Mouse (Mus musculus) erythroblast, embryonic 14.5 days (primary cell): ENCODE measurements around the gene Dock1. TPM values are rescaled to one million over a fixed set of nuclear protein-coding genes. Genes with fewer than 3 reads are reported as not detected.

Source experiments
- H3K27me3 ChIP-seq: 2 replicates; pipeline ENCODE4 v1.6.1; 2012; ENCODE audit warnings: inconsistent platforms; ENCODE audit not compliant: control insufficient read depth
- H3K36me3 ChIP-seq: 2 replicates; pipeline ENCODE4 v1.6.1; 2012; ENCODE audit warnings: mild to moderate bottlenecking, inconsistent platforms; ENCODE audit not compliant: control insufficient read depth
- H3K4me1 ChIP-seq: 2 replicates; pipeline ENCODE4 v1.6.1; 2012; ENCODE audit warnings: inconsistent platforms; ENCODE audit not compliant: control insufficient read depth
- H3K4me3 ChIP-seq: replicated peaks from 2 replicates; pipeline ENCODE3; 2012; ENCODE audit warnings: moderate library complexity, mild to moderate bottlenecking, inconsistent platforms
- H3K9me3 ChIP-seq: 2 replicates; pipeline ENCODE4 v1.6.1; 2012; ENCODE audit warnings: low read length, inconsistent platforms, mixed read lengths; ENCODE audit not compliant: control insufficient read depth
- GATA1 ChIP-seq: IDR thresholded peaks from 2 replicates; pipeline ENCODE4 v1.6.1; 2012; ENCODE audit warnings: low read length, inconsistent platforms, mixed read lengths
- TAL1 ChIP-seq: IDR thresholded peaks from 3 replicates; pipeline ENCODE4 v1.6.1; 2012; ENCODE audit warnings: low read length, inconsistent platforms, mixed read lengths
- polyA plus RNA-seq: library from polyadenylated mRNA; stranded (reverse); fragments of >175 nt; gene quantifications from 2 replicates; pipeline ENCODE4 v1.2.3, GENCODE M21; 2012

Dock1 gene
- polyA plus RNA-seq, 1 experiment: not detected

DNA sequence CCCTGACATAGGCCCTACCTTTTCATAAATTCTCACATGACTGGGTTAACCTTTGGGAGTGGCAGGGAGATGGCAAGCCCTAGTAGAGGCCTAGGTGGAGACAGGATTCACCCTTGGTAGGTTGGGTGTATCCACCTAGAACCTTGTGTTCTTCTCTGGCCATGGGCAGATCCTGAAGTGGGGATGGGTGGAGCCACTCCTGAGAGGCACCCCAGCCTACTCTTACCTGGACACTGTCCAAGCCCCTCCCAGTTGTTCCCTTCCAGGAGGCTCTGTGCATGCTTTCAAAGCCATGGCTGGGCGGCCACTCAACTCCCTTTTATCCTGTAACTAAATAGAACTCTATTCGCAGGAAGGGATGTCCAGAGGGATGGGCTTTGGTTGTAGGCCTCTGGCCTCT, 33.2 kb downstream of the Dock1 start:
- Histone ChIP-seq H3K27me3 (no peaks in the 10 kb centered on the region), H3K4me3 (no peak overlapping the region), H3K9me3 (no peaks in the 10 kb centered on the region), H3K36me3 (no peaks in the 10 kb centered on the region), H3K4me1 (no peaks in the 10 kb centered on the region)
- no peak for TF ChIP-seq GATA1
- TF ChIP-seq TAL1: no peak

- no peak for TF ChIP-seq TAL1
- TF ChIP-seq GATA1: no peak
These were observed 38.9 kb downstream of the Dock1 start for GRCm38 (mm10) chr7:134709226-134709853.

DNA sequence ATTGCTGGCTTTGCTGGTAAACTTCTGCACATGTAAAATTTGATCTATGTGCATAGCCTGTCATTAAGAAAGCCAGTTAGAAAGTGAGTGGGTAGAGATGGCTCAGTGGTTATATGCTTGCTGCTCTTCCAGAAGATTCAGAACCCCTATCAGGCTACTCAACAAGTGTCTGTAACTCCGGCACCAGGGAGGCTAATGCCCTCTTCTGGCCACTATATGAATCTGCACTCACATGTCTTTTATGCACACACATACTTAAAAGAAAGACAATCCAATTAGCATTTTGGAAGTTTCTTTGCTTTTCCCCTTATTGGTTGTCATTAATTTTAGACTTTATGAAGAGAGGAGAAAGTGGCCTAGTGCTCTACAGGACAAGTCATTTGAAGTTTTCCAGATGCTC, 41.1 kb downstream of the Dock1 start:
- Histone ChIP-seq H3K4me1 (no peaks in the 10 kb centered on the region), H3K9me3 (no peaks in the 10 kb centered on the region), H3K27me3 (no peaks in the 10 kb centered on the region), H3K36me3 (no peaks in the 10 kb centered on the region), H3K4me3 (no peak overlapping the region)
- TF ChIP-seq GATA1 (no peak), TAL1 (no peak)

More at GRCm38 (mm10) chr7:134709226-134709853, 38.9 kb downstream of the Dock1 start:
- H3K27me3 ChIP-seq: no peaks in the 10 kb centered on the region
- no peaks in the 10 kb centered on the region for H3K36me3 ChIP-seq
- H3K4me3 ChIP-seq: no peak overlapping the region
- H3K4me1 ChIP-seq: no peaks in the 10 kb centered on the region
- H3K9me3 ChIP-seq: no peaks in the 10 kb centered on the region

DNA sequence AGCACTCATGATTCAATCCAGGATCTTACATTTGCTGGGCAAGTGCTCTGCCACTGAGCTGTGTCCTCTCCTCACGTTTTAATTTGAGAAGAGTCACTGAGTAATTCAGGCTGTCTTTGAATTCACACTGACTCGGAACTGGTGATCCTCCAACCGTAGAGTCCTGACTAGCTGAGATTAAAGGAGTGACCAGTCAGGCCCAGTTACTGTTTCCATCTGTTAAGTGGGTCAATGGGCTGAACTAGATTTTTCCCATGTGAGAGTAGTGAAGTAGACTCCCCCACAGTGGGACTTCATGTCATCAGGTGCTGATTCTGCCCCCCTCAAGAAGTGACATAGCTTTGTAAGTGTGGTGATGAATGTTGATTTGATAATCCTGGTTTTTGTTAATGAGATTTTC, 49.0 kb downstream of the Dock1 start:
- Histone ChIP-seq H3K36me3 (no peaks in the 10 kb centered on the region), H3K27me3 (no peaks in the 10 kb centered on the region), H3K4me3 (no peak overlapping the region), H3K4me1 (no peaks in the 10 kb centered on the region), H3K9me3 (no peaks in the 10 kb centered on the region)
- no peak for TF ChIP-seq GATA1
- no peak for TF ChIP-seq TAL1

DNA sequence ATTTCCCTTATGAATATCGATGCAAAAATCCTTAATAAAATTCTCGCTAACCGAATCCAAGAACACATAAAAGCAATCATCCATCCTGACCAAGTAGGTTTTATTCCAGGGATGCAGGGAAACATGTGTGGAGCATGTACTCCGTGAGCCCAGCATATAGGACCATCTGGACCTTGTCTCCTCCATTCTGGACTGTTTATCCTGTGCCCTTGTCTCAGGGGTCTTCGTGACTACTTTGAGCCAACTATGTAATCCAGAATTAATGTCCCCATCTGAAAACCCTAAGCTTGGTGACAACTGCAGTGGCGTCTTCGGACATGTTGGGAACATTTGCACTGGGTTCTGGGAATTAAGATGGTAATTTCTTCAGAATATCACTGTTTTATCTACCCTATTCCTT, 51.9 kb downstream of the Dock1 start:
- no peaks in the 10 kb centered on the region for H3K4me1 ChIP-seq
- no peak overlapping the region for H3K4me3 ChIP-seq
- no peaks in the 10 kb centered on the region for H3K27me3 ChIP-seq
- H3K36me3 ChIP-seq: no peaks in the 10 kb centered on the region
- TF ChIP-seq TAL1 (no peak), GATA1 (no peak)
- H3K9me3 ChIP-seq: no peaks in the 10 kb centered on the region

- Histone ChIP-seq H3K4me1 (no peaks in the 10 kb centered on the region), H3K36me3 (no peaks in the 10 kb centered on the region), H3K27me3 (no peaks in the 10 kb centered on the region), H3K4me3 (no peak overlapping the region), H3K9me3 (no peaks in the 10 kb centered on the region)
- TF ChIP-seq TAL1 (no peak), GATA1 (no peak)
These were observed 52.5 kb downstream of the Dock1 start for GRCm38 (mm10) chr7:134722955-134723354.

DNA sequence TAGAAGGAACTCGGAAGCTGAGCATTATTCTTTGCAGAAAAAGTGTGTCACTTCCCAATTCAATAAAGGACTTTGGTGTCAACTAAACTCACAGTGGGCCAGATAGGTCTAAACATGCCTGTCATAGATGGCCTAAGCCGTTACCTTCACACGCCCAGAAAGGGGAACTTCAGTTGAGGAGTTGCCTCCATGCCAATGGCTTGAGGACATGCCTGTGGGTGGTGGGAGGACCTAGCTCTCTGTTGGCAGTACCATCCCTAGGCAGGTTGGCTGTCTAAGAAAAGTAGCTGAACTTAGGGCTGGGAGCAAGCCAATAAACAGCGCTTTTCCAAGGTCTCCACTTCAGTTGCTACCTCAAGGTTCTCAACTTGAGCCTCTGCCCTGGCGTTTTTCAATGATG, 53.1 kb downstream of the Dock1 start:
- H3K4me1 ChIP-seq: no peaks in the 10 kb centered on the region
- TF ChIP-seq TAL1 (no peak), GATA1 (no peak)
- H3K27me3 ChIP-seq: no peaks in the 10 kb centered on the region
- H3K4me3 ChIP-seq: no peak overlapping the region
- no peaks in the 10 kb centered on the region for H3K9me3 ChIP-seq
- H3K36me3 ChIP-seq: no peaks in the 10 kb centered on the region

DNA sequence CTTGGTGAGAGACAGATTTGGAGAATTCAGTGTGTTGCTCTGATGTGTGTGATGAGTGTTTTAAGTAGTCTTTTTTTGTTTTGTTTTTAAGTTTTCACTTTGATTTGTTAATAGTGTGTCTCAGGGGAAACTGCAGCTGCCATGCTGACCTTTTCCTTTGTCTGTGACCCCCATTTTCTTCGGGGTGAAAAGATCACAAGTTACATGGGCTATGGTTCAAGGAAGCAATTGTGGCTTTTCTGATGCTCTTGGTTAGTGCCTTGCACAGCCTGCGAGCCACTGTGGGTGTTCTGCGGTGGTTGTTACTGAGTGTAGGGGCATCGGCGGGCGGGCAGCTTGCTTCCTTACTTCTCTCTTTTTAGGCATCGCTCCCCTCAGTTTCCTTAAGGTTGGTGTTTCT, 54.4 kb downstream of the Dock1 start:
- H3K4me1 ChIP-seq: no peaks in the 10 kb centered on the region
- H3K36me3 ChIP-seq: no peaks in the 10 kb centered on the region
- no peak overlapping the region for H3K4me3 ChIP-seq
- H3K9me3 ChIP-seq: no peaks in the 10 kb centered on the region
- no peaks in the 10 kb centered on the region for H3K27me3 ChIP-seq
- TF ChIP-seq GATA1 (no peak), TAL1 (no peak)

DNA sequence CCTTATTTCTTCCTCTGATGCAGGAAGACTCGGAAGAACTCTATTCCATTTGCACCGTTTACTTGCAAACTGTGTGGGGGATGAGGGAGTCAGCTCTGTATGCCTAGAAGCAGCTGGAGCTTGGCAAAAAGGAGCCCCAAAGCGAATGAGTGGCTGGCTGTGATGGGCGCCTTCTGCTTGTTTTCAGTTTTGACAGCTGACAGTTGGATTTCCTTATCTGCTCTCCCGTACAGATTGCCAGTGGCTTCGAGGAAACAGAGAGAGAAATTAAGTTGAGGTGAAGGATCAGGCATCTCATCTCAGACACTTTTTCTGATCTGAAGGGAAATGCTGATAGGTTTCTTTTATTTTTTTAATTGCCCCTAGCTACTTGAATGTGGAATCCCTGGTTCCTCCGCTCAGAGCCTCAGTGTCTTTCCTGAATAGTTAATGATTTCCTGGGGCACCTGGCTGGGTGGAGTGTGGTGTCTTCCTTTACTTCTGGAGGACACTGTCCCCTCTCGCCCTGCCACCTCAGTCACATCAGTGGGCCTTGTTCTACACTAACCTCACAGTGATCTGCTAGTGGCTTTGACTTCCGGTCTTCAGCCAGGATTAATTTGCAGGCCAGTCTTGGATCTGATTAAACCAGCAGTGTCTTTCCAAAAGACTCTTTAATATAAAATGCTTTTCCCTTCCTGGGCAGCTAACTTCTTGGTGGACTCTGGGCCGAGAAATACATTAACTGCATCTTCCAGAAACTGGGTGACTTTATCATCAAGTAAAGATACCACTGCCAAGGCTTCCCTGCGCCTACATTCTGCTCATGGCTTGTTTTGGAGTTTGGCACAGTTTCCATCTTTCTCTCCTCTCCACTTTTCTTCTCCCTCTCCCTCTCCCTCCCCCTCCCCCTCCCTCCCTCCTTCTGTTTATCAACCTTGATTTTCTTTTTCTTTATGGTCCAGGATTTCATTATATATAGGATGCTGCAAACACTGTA, 55.4 kb downstream of the Dock1 start:
- H3K27me3 ChIP-seq: no peaks in the 10 kb centered on the region
- no peak for TF ChIP-seq TAL1
- no peak for TF ChIP-seq GATA1

More for the DNA sequence above, 55.4 kb downstream of the Dock1 start:
- Histone ChIP-seq H3K4me1 (no peaks in the 10 kb centered on the region), H3K4me3 (no peak overlapping the region), H3K9me3 (no peaks in the 10 kb centered on the region), H3K36me3 (no peaks in the 10 kb centered on the region)
